Mouse (Mus musculus) right cerebral cortex, postnatal 25 days (tissue): ENCODE results near the gene Klhl25.
A peak's percentile ranks its signal among the peaks of the same experiment; 100 is the strongest.
"Not testable (repeated sequence)": the region's sequence is repeated elsewhere in the genome, so short reads cannot be mapped to it uniquely, and the experiment has no call there.

Experiments used
- DNase-seq: peaks from one replicate; pipeline ENCODE4 v3.0.0; 2022

Gene Klhl25

DNA sequence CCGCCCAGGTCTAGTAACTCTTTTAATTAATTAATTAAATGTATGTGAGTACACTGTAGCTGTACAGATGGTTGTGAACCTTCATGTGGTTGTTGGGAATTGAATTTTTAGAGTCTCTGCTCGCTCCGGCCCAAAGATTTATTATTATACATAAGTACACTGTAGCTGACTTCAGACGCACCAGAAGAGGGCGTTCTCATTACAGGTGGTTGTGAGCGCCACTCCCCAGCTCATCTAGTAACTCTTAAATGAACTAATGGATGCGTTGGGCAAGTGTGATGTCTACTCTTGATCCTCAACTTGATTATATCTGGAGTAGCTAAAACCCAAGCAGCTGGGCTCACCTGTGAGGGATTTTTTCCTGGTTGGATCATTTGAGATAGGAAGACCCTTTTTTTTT is 1.2 kb upstream of the Klhl25 start:
- DNase-seq: no peak

DNA sequence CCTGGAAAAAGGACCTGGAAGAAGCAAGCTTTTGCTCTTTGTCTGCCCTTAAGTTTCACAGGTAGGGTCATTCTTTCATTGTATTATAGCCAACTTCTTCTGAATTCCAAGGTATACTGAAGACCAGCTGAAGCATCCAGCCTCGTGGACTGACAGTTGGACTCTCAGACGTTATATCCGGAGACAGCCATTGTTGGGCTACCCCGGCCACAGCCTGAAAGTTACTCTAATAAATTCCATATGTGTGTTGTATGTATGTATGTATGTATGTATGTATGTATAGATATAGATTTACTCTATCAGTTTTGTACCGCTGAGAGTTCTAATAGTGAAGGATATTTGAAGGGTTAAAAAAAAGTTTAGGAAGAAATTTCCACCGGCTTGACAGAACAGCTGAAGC is 621 bp upstream of the Klhl25 start:
- DNase-seq: no peak

GRCm38 (mm10) chr7:75848776-75849670 is 913 bp downstream of the Klhl25 start:
- peak; percentile 16 for DNase-seq

DNA sequence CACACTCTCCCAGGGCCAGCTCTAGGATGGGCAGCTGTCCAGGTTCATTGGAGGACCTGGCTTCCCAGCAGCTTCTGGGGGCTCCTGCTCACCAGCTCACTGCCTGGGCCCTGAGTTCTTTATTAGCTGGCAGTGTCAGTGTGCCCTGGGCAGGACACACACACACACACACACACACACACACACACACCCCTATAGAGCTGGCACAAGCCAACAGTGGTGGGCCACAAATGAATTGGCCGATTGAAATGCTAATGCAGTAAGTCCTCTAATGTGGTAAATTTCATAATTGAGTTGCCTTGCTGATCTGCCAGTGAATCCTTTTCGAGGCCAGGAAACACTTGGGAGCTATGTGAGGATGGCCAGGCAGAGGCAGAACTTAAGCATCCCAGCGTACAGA is 2.3 kb downstream of the Klhl25 start:
- not testable (repeated sequence) for DNase-seq

- DNase-seq: no peak
These were observed 3.2 kb downstream of the Klhl25 start for GRCm38 (mm10) chr7:75851290-75851689.

DNA sequence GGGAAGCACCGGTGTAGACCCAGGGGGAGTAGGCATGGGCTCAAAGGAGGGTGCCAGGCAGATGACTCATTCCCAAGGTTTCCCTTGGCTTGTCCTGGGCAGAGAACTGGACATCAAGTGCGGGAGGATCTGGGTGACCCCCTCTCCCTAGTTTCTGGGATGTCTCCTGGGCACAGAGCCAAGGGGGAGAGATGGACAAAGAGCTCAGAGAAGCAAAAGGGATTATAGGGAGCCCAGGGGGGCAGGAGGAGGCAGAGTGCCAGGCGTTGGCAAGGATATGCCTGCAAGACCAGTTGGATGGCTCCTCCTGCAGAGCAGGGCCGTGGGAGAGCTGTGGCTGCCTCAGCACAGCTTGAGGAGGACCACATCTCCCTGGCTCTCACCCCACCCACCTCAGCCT is 4.3 kb downstream of the Klhl25 start:
- peak; percentile 62 for DNase-seq

DNA sequence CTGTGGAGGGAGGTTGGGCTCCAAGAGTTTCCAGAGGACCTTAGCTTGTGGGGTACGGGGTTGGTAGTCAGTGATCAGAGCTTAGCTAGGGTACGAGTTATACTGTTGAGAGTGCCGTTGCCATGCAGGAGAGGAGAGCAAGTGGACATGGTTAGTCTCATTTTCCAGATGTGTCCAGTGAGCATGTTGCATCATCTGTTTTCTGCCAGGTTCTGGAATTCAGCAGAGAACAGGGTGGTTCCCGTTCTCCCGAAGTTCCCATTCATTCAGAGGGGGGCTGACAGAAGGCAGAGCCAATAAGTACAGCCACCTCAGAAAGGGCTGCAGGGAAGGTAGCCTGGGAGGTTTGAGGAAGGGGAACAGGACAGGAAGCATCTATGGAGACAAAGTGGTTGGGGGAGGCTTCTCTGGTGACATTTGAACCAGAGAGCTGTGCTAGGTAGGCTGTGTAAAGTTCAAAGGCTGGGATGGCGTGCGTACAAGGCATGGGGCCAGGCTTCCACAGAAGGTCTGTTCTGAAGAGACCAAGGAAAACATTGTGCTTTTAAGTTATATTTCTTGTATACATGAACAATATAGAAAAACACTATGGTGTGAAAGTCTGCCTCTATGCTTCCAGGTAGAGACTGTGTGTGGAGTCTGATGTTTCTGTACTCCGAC is 5.2 kb downstream of the Klhl25 start:
- no peak for DNase-seq

DNA sequence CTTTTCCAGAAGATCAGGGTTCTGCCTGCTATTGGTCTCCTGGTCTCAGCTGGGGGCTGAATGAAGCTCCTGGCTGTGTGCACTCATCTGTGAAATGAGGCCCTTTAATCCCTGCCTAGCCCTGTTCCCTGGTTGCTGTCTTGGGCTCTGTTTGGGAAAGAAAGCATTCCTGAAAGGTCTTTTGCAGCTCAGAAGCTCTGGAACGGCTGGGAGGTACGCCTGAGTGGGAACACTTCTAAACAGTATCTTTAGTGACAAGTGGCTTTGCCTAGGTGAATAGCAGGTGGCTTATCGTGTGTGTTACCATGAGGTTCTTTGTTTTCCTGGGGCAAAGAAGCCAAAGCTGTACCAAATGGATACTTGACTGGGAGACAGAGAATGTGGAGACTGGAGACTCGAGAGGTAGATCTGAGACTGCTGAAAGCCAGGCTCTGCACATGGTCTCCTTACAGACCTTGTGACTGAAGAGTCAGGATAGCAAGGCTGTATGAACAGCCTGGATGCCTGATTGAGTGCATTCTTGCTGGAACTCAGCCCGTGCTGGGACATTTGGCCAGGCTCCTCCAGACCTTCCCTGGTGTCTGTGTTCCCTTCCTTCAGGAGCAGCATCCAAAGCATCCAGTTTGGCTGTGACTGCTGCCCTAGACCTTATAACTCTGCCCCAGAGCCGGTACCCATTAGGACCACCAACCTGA is 6.3 kb downstream of the Klhl25 start:
- DNase-seq: no peak

DNA sequence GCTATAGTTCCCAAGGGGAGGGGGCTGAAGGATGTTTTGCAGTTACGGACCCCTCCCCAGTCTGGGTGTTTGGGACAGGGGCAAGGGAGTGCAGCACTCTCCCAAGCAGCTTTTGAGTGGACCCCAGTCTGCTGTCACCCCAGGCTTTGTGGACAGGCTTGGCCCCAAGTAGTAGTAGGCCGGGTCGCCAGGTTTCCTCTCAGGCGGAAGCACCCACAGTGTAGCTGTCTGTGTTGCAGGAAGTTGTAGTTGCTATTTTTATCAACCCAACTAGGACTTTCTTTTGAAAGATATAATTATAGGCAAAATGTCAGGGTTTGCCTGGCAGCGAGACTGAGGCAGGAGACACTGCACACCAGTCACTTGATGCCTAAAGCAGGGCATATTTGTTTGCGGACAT is 6.9 kb downstream of the Klhl25 start:
- no peak for DNase-seq

DNA sequence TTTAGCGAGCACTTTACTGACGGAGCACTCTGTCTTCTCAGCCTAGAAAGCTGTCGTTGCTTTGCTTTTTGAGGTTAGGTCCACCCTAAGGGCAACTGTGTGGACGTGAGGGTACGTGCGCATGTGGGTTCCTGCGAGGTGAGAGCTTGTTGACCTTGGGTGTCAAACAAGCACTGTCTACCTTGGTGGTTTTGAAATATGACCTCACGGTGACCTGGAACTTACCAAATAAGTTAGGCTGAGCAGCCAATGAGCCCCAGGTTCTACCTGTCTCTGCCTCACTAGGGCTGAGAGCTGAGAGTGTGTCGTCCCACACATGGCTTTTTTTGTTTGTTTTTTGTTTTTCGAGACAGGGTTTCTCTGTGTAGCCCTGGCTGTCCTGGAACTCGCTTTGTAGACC is 8.1 kb downstream of the Klhl25 start:
- DNase-seq: no peak

DNA sequence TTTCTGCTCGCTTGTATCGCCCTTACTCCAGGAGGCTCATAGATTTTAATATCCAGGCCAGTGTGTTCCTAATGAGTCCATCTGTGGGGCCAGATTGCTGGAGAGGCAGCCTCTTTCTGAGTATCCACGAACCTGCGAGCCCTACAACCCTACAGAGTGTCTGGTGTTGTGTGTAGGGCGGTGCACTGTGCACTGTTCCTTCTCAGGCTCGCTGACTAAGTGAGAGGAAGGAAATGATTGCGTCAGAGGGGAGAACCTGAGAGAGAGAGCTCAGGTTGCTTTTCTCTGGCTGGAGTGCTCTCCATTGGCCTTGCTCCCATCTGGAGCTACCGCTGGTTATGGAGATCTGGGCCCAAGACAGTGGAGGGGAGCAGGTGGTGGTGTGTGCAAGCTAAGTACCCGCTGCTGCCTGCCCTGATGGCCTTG is 11.7 kb downstream of the Klhl25 start:
- DNase-seq: no peak

DNA sequence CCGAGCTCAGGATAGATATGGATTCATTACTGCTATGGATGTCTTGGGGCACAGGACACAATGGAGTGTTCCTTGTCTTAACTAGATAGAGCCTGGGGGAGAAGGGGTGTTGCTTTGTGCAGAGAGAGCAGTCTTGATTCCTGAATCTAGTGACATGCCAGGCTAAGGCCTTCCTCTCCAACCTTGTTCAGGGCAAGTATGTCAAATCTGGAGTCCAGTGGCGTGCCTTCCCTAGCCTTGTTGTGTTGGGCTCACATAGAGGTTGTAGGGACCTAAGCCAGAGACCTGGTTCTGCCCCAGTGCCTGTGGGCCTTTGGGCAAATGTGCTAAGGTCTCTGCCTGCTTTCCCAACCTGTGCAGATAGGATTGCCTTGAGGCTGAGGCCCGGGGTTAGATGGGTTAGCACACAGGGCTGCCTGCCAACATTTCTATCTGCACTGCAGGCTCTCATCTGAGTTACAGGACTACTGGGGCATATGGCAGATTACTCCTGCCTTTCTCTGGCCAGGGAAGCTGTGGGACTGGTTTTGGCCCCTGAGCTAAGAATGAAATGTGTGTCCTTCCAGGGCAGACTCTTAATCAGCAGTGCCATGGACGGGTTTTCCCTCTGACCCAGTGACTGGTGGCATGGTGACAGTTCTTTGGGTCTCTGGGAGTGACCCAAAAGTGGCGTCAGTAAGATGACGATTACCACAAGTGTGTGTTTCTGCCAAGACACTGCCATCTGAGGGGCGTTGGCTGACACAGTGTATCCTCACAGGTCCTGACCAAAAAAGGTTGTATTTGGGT is 13.7 kb downstream of the Klhl25 start:
- DNase-seq: not testable (repeated sequence)

GRCm38 (mm10) chr7:75862427-75862781 is 14.3 kb downstream of the Klhl25 start:
- DNase-seq: not testable (repeated sequence)

- DNase-seq: not testable (repeated sequence)
These were observed 15.3 kb downstream of the Klhl25 start for GRCm38 (mm10) chr7:75863248-75863911.

GRCm38 (mm10) chr7:75865026-75865425 is 16.9 kb downstream of the Klhl25 start:
- DNase-seq: no peak

DNA sequence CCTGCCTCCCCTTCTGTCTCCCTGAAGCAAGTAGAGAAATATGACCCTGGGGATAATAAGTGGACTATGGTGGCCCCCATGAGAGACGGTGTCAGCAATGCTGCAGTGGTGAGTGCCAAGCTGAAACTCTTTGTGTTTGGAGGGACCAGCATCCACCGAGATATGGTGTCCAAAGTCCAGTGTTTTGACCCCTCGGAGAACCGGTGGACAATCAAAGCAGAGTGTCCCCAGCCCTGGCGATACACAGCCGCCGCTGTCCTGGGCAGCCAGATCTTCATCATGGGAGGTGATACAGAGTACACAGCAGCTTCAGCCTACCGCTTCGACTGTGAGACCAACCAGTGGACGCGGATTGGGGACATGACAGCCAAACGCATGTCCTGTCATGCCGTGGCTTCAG is 18.4 kb downstream of the Klhl25 start:
- no peak for DNase-seq

DNA sequence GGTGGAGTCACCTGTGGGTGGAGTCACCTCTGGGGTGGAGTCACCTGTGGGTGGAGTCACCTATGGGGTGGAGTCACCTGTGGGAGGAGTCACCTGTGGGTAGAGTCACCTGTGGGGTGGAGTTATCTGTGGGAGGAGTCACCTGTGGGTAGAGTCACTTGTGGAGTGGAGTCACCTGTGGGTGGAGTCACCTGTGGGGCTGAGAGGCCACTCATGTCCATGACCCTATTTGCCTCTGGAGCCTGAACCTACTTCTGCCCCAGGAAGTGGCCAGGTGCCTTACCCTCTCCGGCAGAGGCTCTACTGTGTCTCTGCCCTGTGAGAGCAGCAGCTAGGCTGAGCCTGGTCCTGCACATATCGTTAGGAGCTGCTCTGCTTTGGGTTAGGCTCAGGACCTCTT is 20.6 kb downstream of the Klhl25 start:
- DNase-seq: no peak

DNA sequence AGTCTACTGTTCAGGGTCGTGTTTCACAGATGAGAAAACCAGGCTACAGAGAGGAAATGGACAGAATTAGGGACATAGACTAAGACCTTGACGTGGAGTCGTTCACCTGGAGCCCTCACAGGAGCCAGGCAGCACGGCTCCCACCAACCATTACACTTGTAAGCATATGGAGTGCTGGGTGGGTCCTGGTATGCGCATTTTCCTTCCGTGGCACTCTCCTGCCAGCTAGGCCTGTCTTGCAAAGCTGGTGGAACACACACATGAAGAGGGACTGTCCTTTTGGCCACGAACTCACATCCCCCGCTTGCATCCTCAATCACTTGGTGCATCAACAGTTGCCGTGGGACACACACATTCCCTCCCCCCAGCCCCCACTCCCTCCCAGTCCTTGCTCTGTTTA is 22.4 kb downstream of the Klhl25 start:
- no peak for DNase-seq

- no peak for DNase-seq
These were observed 24.1 kb downstream of the Klhl25 start for GRCm38 (mm10) chr7:75872255-75872654.

DNA sequence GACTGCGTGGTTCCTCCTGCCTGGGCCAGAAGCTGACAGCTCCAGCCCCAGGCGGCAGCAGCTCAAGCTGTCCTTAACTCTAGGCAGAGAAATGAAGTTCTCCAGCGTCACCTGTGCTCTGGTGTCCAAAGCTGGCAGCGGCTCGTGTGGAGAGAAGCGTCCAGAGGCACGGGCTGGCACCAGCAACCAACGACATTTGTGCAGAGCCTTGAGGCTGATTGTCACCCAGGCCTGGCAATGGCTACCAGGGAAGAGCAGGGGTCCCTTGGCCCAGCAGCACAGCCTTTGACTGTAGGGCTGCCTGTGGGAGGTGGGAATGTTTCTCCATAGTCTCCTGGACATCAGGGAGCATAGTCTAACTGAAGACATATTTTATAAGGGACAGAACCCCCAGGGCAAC is 24.6 kb downstream of the Klhl25 start:
- DNase-seq: no peak

DNA sequence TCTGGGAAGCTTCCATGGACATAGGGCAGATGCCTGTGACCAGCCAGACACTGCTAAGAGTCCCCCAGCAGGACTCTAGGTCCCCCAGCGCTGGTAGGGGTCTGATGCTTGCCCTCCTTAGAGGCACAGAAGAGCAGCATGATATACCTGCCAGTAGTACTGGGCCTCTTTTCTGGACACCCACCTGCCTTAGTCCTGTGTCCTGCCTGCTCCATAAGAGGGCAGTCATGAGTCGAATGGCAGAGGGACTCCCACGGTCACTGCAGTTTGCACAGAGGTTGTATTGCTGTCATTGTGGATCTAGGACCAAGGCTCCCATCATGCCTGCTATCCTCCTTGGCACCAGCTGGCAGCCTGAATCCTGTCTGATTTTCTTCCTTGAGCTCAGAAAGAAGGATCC is 25.1 kb downstream of the Klhl25 start:
- no peak for DNase-seq

DNA sequence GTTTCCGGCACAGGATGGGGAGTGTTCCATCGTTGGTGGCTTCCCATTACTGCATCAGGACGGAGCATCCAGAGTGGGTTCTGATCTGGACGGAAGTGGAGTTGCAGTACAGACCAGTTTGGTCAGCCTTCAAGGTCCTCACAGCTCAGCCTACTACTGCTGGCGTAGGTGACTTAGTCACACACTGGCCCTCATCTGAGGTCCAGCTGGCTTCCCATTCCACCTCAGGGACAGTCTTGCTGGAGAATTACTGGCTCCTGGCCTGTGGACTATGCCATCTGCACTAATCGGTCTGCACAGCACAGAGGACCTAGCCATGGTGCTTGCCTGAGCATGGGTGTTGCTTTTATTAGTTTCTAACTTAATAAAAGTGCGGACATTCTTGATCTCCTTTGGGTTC is 25.6 kb downstream of the Klhl25 start:
- no peak for DNase-seq
